Mouse (Mus musculus): Measurements from ENCODE around the gene Ogfrl1. TPM values are rescaled to one million over a fixed set of nuclear protein-coding genes. Genes with fewer than 3 reads are reported as not detected.
"Not testable (repeated sequence)": the region's sequence is repeated elsewhere in the genome, so short reads cannot be mapped to it uniquely, and the experiment has no call there.

The Ogfrl1 gene
- total RNA-seq (2021), result 1 to 10 TPM; 6.7 to 7.5 TPM
- long read RNA-seq, experiment 1, full-length matches to known transcripts, result 3 of 6 reads
- long read RNA-seq, experiment 1, partial matches to known transcripts, result 0 of 6 reads
- long read RNA-seq, experiment 1, other reads (novel, unspliced or antisense), result 3 of 6 reads
- long read RNA-seq, experiment 2, full-length matches to known transcripts, result 16 of 30 reads
- long read RNA-seq, experiment 2, partial matches to known transcripts, result 0 of 30 reads
- long read RNA-seq, experiment 2, other reads (novel, unspliced or antisense), result 14 of 30 reads

GRCm38 (mm10) chr1:23397623-23398022, at the start of gene Ogfrl1:
Ogfrl1 (minus strand) TSS chr1:23397772.
- no peak for DNase-seq (ENCODE audit: low spot score in 2 of 2)

- DNase-seq (ENCODE audit: low spot score in 2 of 2), result no peak
These were observed 48.3 kb upstream of the Ogfrl1 start for GRCm38 (mm10) chr1:23445736-23446424.

- DNase-seq (ENCODE audit: low spot score in 2 of 2), result no peak
These were observed 36.0 kb upstream of the Ogfrl1 start for GRCm38 (mm10) chr1:23433612-23434011.

GRCm38 (mm10) chr1:23426447-23426846, 28.9 kb upstream of the Ogfrl1 start:
- DNase-seq (ENCODE audit: low spot score in 2 of 2), result no peak

GRCm38 (mm10) chr1:23418941-23419340, 21.4 kb upstream of the Ogfrl1 start:
- no peak for DNase-seq (ENCODE audit: low spot score in 2 of 2)

- DNase-seq (ENCODE audit: low spot score in 2 of 2), result no peak
These were observed 20.5 kb upstream of the Ogfrl1 start for GRCm38 (mm10) chr1:23418059-23418458.

- no peak for DNase-seq (ENCODE audit: low spot score in 2 of 2)
These were observed 20.0 kb upstream of the Ogfrl1 start for GRCm38 (mm10) chr1:23417562-23417961.

- DNase-seq (ENCODE audit: low spot score in 2 of 2), result no peak
These were observed 14.0 kb upstream of the Ogfrl1 start for GRCm38 (mm10) chr1:23411533-23411932.

GRCm38 (mm10) chr1:23409960-23410359, 12.4 kb upstream of the Ogfrl1 start:
- no peak for DNase-seq (ENCODE audit: low spot score in 2 of 2)

- DNase-seq (ENCODE audit: low spot score in 2 of 2), result no peak
These were observed 4.8 kb upstream of the Ogfrl1 start for GRCm38 (mm10) chr1:23402401-23402800.

- no peak for DNase-seq (ENCODE audit: low spot score in 2 of 2)
These were observed 2.0 kb upstream of the Ogfrl1 start for GRCm38 (mm10) chr1:23399552-23399951.

GRCm38 (mm10) chr1:23394356-23394755, 3.2 kb downstream of the Ogfrl1 start:
- DNase-seq (ENCODE audit: low spot score in 2 of 2), result not testable (repeated sequence)

GRCm38 (mm10) chr1:23391744-23392143, 5.8 kb downstream of the Ogfrl1 start:
- no peak for DNase-seq (ENCODE audit: low spot score in 2 of 2)

- DNase-seq (ENCODE audit: low spot score in 2 of 2), result no peak
These were observed 13.2 kb downstream of the Ogfrl1 start for GRCm38 (mm10) chr1:23384326-23384725.

- peak; percentile 99 for DNase-seq (ENCODE audit: low spot score in 2 of 2)
These were observed 14.5 kb downstream of the Ogfrl1 start for GRCm38 (mm10) chr1:23382806-23383653.

GRCm38 (mm10) chr1:23382461-23382805, 15.1 kb downstream of the Ogfrl1 start:
- DNase-seq (ENCODE audit: low spot score in 2 of 2), result no peak

GRCm38 (mm10) chr1:23382037-23382436, 15.5 kb downstream of the Ogfrl1 start:
- no peak for DNase-seq (ENCODE audit: low spot score in 2 of 2)

GRCm38 (mm10) chr1:23379911-23380740, 17.4 kb downstream of the Ogfrl1 start:
- DNase-seq (ENCODE audit: low spot score in 2 of 2), result no peak

GRCm38 (mm10) chr1:23379321-23379720, 18.3 kb downstream of the Ogfrl1 start:
- no peak for DNase-seq (ENCODE audit: low spot score in 2 of 2)

- no peak for DNase-seq (ENCODE audit: low spot score in 2 of 2)
These were observed 20.0 kb downstream of the Ogfrl1 start for GRCm38 (mm10) chr1:23377572-23377971.

- DNase-seq (ENCODE audit: low spot score in 2 of 2), result no peak
These were observed 23.4 kb downstream of the Ogfrl1 start for GRCm38 (mm10) chr1:23374156-23374555.
